Mouse (Mus musculus) stomach, embryonic 16.5 days (tissue): ENCODE measurements around the gene Gm9639. TPM values are rescaled to one million over a fixed set of nuclear protein-coding genes. Genes with fewer than 3 reads are reported as not detected.
"Not testable (repeated sequence)": the region's sequence is repeated elsewhere in the genome, so short reads cannot be mapped to it uniquely, and the experiment has no call there.

Experiments
- ATAC-seq: fragments of 200-750 bp; cut with Nextera tagmentation; 2 replicates; pipeline ENCODE4 v1.8.0; 2017; ENCODE audit warnings: moderate number of reproducible peaks, moderate TSS enrichment; ENCODE audit not compliant: insufficient read depth, low FRiP score
- H3K27ac ChIP-seq: fragments of 300-500 bp; sonication (generic); 2 replicates; pipeline ENCODE4 v1.5.1; 2014; ENCODE audit warnings: low read length
- H3K27me3 ChIP-seq: fragments of 300-500 bp; sonication (generic); 2 replicates; pipeline ENCODE4 v1.6.1; 2014; ENCODE audit warnings: low read length, control low read depth, mixed read lengths; ENCODE audit not compliant: control insufficient read depth, insufficient read depth
- H3K36me3 ChIP-seq: fragments of 300-500 bp; sonication (generic); 2 replicates; pipeline ENCODE4 v1.6.1; 2014; ENCODE audit warnings: low read length; ENCODE audit not compliant: control insufficient read depth, insufficient read depth
- H3K4me1 ChIP-seq: fragments of 300-500 bp; sonication (generic); 2 replicates; pipeline ENCODE4 v1.6.1; 2014; ENCODE audit warnings: low read length, control low read depth, mixed read lengths; ENCODE audit not compliant: control insufficient read depth, insufficient read depth
- H3K4me2 ChIP-seq: fragments of 300-500 bp; sonication (generic); 2 replicates; pipeline ENCODE4 v1.6.1; 2014; ENCODE audit warnings: low read depth, low read length, mixed read lengths
- H3K4me3 ChIP-seq: fragments of 300-500 bp; sonication (generic); replicated peaks from 2 replicates; pipeline ENCODE4 v1.5.1; 2014; ENCODE audit warnings: mild to moderate bottlenecking, low read length
- H3K9ac ChIP-seq: fragments of 300-500 bp; sonication (generic); 2 replicates; pipeline ENCODE4 v1.6.1; 2014; ENCODE audit warnings: low read length
- H3K9me3 ChIP-seq: fragments of 300-500 bp; sonication (generic); replicated peaks from 2 replicates; pipeline ENCODE4 v1.6.1; 2016; ENCODE audit warnings: low read length, control low read depth; ENCODE audit not compliant: control insufficient read depth
- WGBS: fragments of 180-500 bp; shearing (Covaris S2); extraction: QIAGEN DNeasy Blood & Tissue Kit; methylation state at CpG from one replicate; pipeline ENCODE4 v1.1.7; 2014; 5-methylcytosine and 5-hydroxymethylcytosine counted together
- polyA plus RNA-seq: library from polyadenylated mRNA; unstranded; fragments of >200 nt; fragmentation: Nextera tagmentation; extraction: Ambion mirVana; gene quantifications from 2 replicates; pipeline ENCODE4 v1.2.1, GENCODE M21; 2015

Gm9639 gene
- polyA plus RNA-seq, 1 experiment from 2014 or later, result not detected

DNA sequence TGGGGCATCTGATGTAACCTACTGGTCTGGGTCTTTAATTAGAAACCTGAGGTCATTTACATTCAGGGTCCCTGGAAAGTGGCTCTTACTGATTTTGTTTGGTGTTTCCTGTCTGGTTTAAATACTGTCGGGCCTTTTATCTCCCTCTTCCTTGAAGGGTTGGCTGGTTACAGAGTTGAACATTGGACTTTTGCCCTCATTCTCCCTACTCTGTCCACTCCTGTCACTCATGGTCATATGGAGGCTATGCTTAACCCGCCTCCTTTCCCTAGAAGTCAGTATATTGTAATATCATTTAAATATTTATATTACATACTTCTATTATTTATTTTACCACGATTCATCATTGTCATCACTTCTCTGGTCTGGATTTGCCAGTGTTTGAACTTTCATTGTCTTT, 9.2 kb upstream of the Gm9639 start:
- Histone ChIP-seq H3K27me3 (no peaks in the 10 kb centered on the region), H3K4me1 (no peaks in the 10 kb centered on the region), H3K4me2 (no peak overlapping the region), H3K36me3 (no peaks in the 10 kb centered on the region), H3K9me3 (no peaks in the 10 kb centered on the region), H3K4me3 (no peak overlapping the region), H3K27ac (no peak overlapping the region), H3K9ac (no peak overlapping the region)
- no peak for ATAC-seq
- WGBS, result 42% methylated on average over 3 of the region's 3 CpGs

DNA sequence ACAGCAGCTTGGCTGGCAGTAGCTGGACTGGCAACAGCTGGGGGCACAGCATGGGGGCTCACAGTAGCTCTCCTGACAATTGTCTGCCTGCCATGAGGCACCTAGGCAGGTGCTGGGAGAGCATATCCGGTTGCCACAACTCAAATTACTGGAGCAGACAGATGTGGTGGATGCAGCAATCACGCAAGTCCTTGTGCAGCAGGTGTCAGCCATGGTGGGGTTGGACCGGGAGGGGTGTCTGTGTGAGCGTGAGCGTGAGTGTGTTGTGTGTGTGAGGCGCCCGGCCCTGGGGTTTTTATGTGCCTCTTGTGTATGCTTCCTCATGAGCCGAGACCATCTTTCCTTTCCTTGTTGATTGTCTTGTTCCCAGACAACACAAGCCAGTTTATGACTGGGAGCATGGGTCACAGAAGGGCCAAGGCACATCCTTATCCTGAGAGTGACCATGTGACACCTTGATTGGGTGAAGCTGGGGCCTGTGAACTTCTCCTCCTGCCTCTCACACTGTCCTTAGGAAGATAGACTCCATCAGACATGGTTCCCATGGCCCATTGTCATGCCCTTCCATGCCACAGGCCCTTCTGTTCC, 4.1 kb upstream of the Gm9639 start, which contains the start of gene Gm19668:
Gene Gm19668 (minus strand): TSS at position 213 of the 588 bp plus-strand sequence.
- 62% methylated on average over 8 of the region's 8 CpGs for WGBS
- Histone ChIP-seq H3K27me3 (no peaks in the 10 kb centered on the region), H3K4me1 (no peaks in the 10 kb centered on the region), H3K4me2 (no peak within 1 kb of the TSS), H3K36me3 (no peaks in the 10 kb centered on the region), H3K9ac (no peak within 1 kb of the TSS), H3K27ac (no peak within 1 kb of the TSS), H3K4me3 (no peak within 1 kb of the TSS), H3K9me3 (no peaks in the 10 kb centered on the region)
- no peak for ATAC-seq

DNA sequence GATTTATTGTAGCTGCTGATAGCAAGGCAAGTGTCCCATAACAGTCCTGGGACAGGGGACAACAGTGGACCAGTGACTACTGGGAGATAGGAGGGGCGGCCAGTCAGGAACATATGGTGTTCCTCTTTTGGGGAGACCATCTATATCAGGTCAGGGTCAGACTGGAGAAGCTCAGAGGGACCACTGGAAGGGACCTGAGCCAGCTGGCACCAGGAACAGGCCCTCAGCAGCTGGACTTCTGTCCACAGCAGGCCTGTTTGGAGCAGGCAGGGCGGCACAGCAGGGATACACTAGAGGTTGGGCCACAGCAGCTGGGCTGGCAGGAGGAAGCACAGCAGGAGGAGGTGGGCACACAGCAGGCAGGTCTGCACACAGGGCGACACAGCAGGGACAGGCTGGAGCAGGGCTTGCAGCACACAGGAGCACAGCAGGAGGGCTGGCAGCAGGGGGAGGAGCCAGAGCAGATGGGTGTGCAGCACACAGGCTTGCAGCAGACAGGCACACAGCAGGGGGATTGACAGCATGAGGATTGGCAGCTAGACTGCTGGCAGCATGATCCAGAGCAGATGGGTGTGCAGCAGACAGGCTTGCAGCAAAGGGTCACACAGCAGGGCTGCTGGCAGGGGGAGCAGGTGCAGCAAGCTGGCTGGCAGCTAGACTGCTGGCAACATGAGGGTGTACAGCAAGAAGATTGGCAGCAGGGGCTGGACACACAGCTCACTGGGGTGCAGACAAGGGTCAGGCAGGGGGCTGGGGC, 3.5 kb upstream of the Gm9639 start:
- not testable (repeated sequence) for H3K9ac ChIP-seq, H3K9me3 ChIP-seq, H3K4me3 ChIP-seq, H3K27me3 ChIP-seq, H3K4me2 ChIP-seq, H3K4me1 ChIP-seq, ATAC-seq, H3K36me3 ChIP-seq, H3K27ac ChIP-seq
- WGBS, result 38% methylated on average over 3 of the region's 3 CpGs

DNA sequence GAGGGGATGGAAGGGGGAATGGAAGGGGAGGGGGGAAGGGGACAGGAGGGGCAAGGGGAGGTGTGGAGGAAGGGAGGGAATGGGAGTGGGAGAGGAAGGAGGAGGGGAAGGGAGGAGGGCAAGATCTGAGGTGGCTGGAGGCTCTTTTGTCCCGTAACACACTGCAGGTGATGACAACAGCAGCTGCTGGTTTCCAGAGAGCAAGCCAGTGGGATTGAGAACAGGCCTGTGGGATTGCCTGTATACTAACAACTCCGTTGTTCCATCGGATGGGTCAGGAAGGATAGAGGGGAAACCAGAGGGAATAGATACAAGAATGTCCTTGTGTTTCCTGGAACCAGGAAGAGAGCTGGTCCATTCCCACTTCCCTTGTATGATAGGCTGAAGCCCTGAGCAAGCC, 2.8 kb upstream of the Gm9639 start:
- ATAC-seq, result no peak
- 15% methylated on average over 3 of the region's 3 CpGs for WGBS
- H3K4me1 ChIP-seq, result no peaks in the 10 kb centered on the region
- H3K27ac ChIP-seq, result no peak overlapping the region
- H3K9ac ChIP-seq, result no peak overlapping the region
- H3K36me3 ChIP-seq, result no peaks in the 10 kb centered on the region
- H3K4me3 ChIP-seq, result no peak overlapping the region
- H3K9me3 ChIP-seq, result no peaks in the 10 kb centered on the region
- H3K4me2 ChIP-seq, result no peak overlapping the region
- no peaks in the 10 kb centered on the region for H3K27me3 ChIP-seq

DNA sequence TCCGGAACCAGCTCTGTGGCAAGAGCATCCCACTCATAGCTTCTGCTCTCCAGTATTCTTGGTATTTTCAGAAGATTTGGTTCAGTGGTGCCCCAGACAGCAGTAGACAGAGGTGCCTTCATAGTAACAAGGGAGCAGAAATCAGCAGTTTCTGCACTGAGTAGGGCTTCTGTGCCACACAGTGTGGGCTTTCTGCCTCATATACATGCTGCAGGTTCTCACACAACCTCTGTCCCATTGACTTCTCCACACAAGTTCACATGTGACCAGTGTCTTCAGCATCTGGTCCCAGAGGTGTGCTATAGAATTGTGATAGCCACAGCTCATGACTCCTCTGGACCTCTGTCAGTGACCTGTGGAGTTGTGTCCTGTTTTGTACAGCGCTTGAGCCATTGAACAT, 6.3 kb downstream of the Gm9639 start:
- no peak overlapping the region for H3K4me3 ChIP-seq
- no peaks in the 10 kb centered on the region for H3K27me3 ChIP-seq
- ATAC-seq, result no peak
- WGBS, result 71% methylated on average over 2 of the region's 2 CpGs
- H3K9me3 ChIP-seq, result no peaks in the 10 kb centered on the region
- no peak overlapping the region for H3K27ac ChIP-seq
- no peak overlapping the region for H3K9ac ChIP-seq
- H3K36me3 ChIP-seq, result no peaks in the 10 kb centered on the region
- H3K4me1 ChIP-seq, result no peaks in the 10 kb centered on the region
- H3K4me2 ChIP-seq, result no peak overlapping the region

DNA sequence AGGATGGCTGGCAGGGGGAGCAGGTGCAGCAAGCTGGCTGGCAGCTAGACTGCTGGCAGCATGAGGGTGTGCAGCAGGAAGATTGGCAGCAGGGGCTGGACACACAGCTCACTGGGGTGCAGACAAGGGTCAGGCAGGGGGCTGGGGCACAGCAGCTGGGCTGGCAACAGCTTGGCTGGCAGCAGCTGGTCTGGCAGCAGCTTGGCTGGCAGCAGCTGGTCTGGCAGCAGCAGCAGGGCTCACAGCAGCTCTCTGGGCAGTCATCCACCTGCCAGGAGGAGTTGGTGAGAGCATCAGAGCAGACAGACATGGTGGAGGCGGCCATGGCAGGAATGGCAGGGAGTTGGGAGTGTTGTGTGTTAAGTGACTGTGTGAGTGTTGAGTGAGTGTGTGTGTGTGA, 7.0 kb downstream of the Gm9639 start, which contains the start of gene Gm7137:
Gene Gm7137 (minus strand): TSS at position 325 of the 400 bp plus-strand sequence.
- H3K9me3 ChIP-seq, H3K9ac ChIP-seq, H3K4me3 ChIP-seq, H3K27me3 ChIP-seq, H3K4me1 ChIP-seq, H3K27ac ChIP-seq, H3K4me2 ChIP-seq, H3K36me3 ChIP-seq, ATAC-seq: not testable (repeated sequence)
- WGBS, result 57% methylated on average over 1 of the region's 1 CpGs

DNA sequence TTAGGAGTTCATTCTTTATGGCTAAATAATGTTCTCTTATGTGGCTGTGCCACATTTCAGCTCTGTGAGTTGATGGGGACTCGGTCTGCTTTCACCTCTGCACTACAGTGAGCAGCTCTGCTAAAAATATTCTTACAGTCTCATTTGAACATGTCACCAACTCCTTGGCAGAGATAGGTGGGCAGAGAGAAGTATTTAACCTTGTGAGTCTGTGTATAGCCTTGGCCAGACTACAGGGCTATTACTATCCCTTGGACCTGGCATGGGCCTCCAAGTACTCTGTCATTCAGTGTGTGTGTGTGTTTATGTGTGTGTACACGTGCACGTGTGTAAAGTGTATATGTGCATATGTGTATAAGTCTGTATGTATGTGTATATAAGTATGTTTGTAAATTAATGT, 11.5 kb downstream of the Gm9639 start:
- not testable (repeated sequence) for H3K4me1 ChIP-seq, H3K27ac ChIP-seq, H3K4me3 ChIP-seq, ATAC-seq, H3K9me3 ChIP-seq, H3K9ac ChIP-seq, H3K36me3 ChIP-seq, H3K27me3 ChIP-seq, H3K4me2 ChIP-seq
- whole genome bisulfite sequencing, result 80% methylated on average over 1 of the region's 3 CpGs

DNA sequence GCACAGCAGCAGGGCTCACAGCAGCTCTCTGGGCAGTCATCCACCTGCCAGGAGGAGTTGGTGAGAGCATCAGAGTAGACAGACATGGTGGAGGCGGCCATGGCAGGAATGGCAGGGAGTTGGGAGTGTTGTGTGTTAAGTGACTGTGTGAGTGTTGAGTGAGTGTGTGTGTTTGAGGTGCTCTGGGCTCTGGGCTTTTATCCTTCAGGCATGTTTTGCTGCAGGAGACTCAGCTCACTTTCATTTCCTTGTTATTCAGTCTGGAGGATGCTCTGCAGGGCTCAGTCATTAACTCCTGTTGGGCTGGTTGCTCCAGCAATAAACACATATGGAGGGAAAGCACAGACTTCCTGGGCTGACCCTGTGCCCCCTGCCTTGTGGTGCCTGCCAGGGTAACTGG, 12.4 kb downstream of the Gm9639 start, which contains the start of gene Gm3250:
Gene Gm3250 (minus strand): TSS at position 101 of the 400 bp plus-strand sequence.
- not testable (repeated sequence) for H3K27me3 ChIP-seq, H3K9me3 ChIP-seq, H3K4me2 ChIP-seq, H3K36me3 ChIP-seq, H3K4me3 ChIP-seq, ATAC-seq, H3K4me1 ChIP-seq, H3K27ac ChIP-seq, H3K9ac ChIP-seq
- no CpG with 5 or more reads among the region's 1 CpGs for WGBS

DNA sequence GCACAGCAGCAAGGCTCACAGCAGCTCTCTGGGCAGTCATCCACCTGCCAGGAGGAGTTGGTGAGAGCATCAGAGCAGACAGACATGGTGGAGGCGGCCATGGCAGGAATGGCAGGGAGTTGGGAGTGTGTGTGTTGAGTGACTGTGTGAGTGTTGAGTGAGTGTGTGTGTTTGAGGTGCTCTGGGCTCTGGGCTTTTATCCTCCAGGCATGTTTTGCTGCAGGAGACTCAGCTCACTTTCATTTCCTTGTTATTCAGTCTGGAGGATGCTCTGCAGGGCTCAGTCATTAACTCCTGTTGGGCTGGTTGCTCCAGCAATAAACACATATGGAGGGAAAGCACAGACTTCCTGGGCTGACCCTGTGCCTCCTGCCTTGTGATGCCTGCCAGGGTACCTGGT, 18.0 kb downstream of the Gm9639 start, which contains the start of gene Gm7138:
Gene Gm7138 (minus strand): TSS at position 101 of the 400 bp plus-strand sequence.
- H3K36me3 ChIP-seq, H3K4me3 ChIP-seq, H3K4me1 ChIP-seq, H3K9me3 ChIP-seq, H3K4me2 ChIP-seq, H3K9ac ChIP-seq, H3K27me3 ChIP-seq, ATAC-seq, H3K27ac ChIP-seq: not testable (repeated sequence)
- 54% methylated on average over 1 of the region's 1 CpGs for whole genome bisulfite sequencing
